Mouse (Mus musculus) heart, postnatal 0 days (tissue): Measurements from ENCODE around the gene Slc26a9.

ENCODE experiments used
- CTCF ChIP-seq: IDR thresholded peaks from 2 replicates; pipeline ENCODE4 v1.5.1; 2016; ENCODE audit warnings: antibody characterized with exemption, control low read depth, low read depth
- EP300 ChIP-seq: IDR thresholded peaks from 2 replicates; pipeline ENCODE4 v1.6.1; 2016; ENCODE audit warnings: antibody characterized with exemption, low read depth

- no peak; the same call in 1 of the 2 replicates for TF ChIP-seq CTCF
- TF ChIP-seq EP300, result no peak
These were observed 19.9 kb downstream of the Slc26a9 start for GRCm38 (mm10) chr1:131763683-131764082.
